Mouse (Mus musculus) spleen, postnatal 4 days (tissue): ENCODE measurements around the gene Hdac9.

Source experiments
- DNase-seq, 2 experiments: peaks; one replicate each; pipeline ENCODE4 v3.0.0; 2022; ENCODE audit warnings: low spot score in 2 of 2

Gene Hdac9

GRCm38 (mm10) chr12:34342761-34343160 is 574.1 kb downstream of the Hdac9 start:
- no peak for DNase-seq

GRCm38 (mm10) chr12:34338886-34339285 is 578.0 kb downstream of the Hdac9 start:
- DNase-seq = no peak

GRCm38 (mm10) chr12:34334455-34335084 is 582.3 kb downstream of the Hdac9 start:
- DNase-seq = no peak

- no peak for DNase-seq
Measured at GRCm38 (mm10) chr12:34332884-34333283, 584.0 kb downstream of the Hdac9 start.

GRCm38 (mm10) chr12:34327111-34327510 is 589.8 kb downstream of the Hdac9 start:
- no peak for DNase-seq

GRCm38 (mm10) chr12:34312113-34312719 is 604.7 kb downstream of the Hdac9 start:
- DNase-seq = no peak

GRCm38 (mm10) chr12:34305453-34305852 is 611.4 kb downstream of the Hdac9 start:
- DNase-seq = no peak

GRCm38 (mm10) chr12:34292346-34292745 is 624.5 kb downstream of the Hdac9 start:
- no peak for DNase-seq

- DNase-seq = no peak
Measured at GRCm38 (mm10) chr12:34287218-34287617, 629.7 kb downstream of the Hdac9 start.

- no peak for DNase-seq
Measured at GRCm38 (mm10) chr12:34284888-34285287, 632.0 kb downstream of the Hdac9 start.

- DNase-seq = no peak
Measured at GRCm38 (mm10) chr12:34284396-34284795, 632.5 kb downstream of the Hdac9 start.

- no peak for DNase-seq
Measured at GRCm38 (mm10) chr12:34278822-34279221, 638.1 kb downstream of the Hdac9 start.

- DNase-seq = no peak
Measured at GRCm38 (mm10) chr12:34273816-34274215, 643.1 kb downstream of the Hdac9 start.

GRCm38 (mm10) chr12:34270096-34270495 is 646.8 kb downstream of the Hdac9 start:
- no peak for DNase-seq

GRCm38 (mm10) chr12:34269472-34270040 is 647.3 kb downstream of the Hdac9 start:
- no peak for DNase-seq

GRCm38 (mm10) chr12:34259651-34260050 is 657.2 kb downstream of the Hdac9 start:
- DNase-seq = no peak

- DNase-seq = no peak
Measured at GRCm38 (mm10) chr12:34249160-34249559, 667.7 kb downstream of the Hdac9 start.

GRCm38 (mm10) chr12:34248193-34249121 is 668.4 kb downstream of the Hdac9 start:
- no peak for DNase-seq

- no peak for DNase-seq
Measured at GRCm38 (mm10) chr12:34238796-34239195, 678.1 kb downstream of the Hdac9 start.

- DNase-seq = no peak
Measured at GRCm38 (mm10) chr12:34231621-34232150, 685.2 kb downstream of the Hdac9 start.

GRCm38 (mm10) chr12:34224505-34224904 is 692.4 kb downstream of the Hdac9 start:
- DNase-seq = no peak

- DNase-seq = no peak
Measured at GRCm38 (mm10) chr12:34221014-34221413, 695.9 kb downstream of the Hdac9 start.
